Comparison of ENCODE assay signal across 15 mouse cellular contexts in the genomic region with DNA sequence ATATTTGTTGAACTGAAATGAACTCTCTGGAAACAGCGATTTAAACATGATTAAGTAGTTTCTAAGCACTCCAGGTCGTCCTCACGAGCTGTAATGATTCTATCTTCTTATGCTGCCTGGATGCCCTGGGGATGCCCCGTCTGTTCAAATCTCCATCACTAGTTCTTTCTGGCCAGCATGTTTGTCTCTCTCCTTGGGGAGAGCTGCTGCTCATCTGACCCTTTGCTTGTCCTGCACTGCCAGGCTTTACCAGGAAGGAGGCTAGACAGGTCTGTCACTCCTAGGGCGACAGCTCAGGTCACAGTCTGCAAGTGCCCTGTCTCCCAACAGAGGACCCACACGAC.
DNase-seq lines count a peak whose midpoint lies in the region.
"Had no signal": no experiment of that assay in that cellular context is flagged by ENCODE, and none has a peak within 500 bp of the region (broad histone marks: within the 10 kb centered on the region; RNA-seq: fewer than 3 reads in every experiment).

No protein-coding gene starts in this region.

- peak; percentile 40 for DNase-seq in left cerebral cortex, postnatal 4 days
- no peak for DNase-seq in left cerebral cortex, postnatal 25 days (ENCODE audit: low spot score in 2 of 2)
- DNase-seq in cerebellum, adult 11 months, result peak; percentile 12
- DNase-seq in cerebellum, adult 9-11 months, result peak; percentile 44
- DNase-seq in retina, postnatal 1 day, result peak; percentile 51
- no peak for DNase-seq in heart, adult 18-20 months
- DNase-seq in adrenal gland, postnatal 4 days (ENCODE audit: low spot score in 2 of 2), result no peak
- DNase-seq: B cell, adult 2 months; heart, postnatal 4 days; kidney, adult 9 months; kidney, postnatal 25 days; liver, postnatal 0 days; lung, postnatal 14 days; right cerebral cortex, postnatal 25 days; thymus, adult 18-20 months had no signal

- intact Hi-C loops in left cerebral cortex, postnatal 4 days (cut with DNase I), result no loop called here
- intact Hi-C loops in left cerebral cortex, postnatal 25 days (cut with DNase I), result no loop called here

Comparison
In these comparisons a context has a peak if more than half of its experiments do, and no peak if none do; other contexts are left out.
1. DNase-seq: peak in left cerebral cortex, postnatal 4 days (single experiment), cerebellum, adult 11 months (single experiment), cerebellum, adult 9-11 months (single experiment) and retina, postnatal 1 day (single experiment); none in left cerebral cortex, postnatal 25 days (0 of 2), heart, adult 18-20 months (0 of 2) and adrenal gland, postnatal 4 days (0 of 2).